Mouse (Mus musculus) layer of hippocampus, postnatal 14 days (tissue): ENCODE results near the gene Dph2. TPM values are rescaled to one million over a fixed set of nuclear protein-coding genes. Genes with fewer than 3 reads are reported as not detected.

Experiments
- DNase-seq, 2 experiments: peaks; one replicate each; pipeline ENCODE4 v3.0.0; 2021 to 2022; ENCODE audit warnings: low spot score in 2 of 2, mixed read lengths in 1 of 2
- total RNA-seq, 2 experiments: library from RNA; stranded (reverse); gene quantifications; 2 replicates each; pipeline ENCODE4 v1.2.3; 2021

The Dph2 gene
- total RNA-seq, 2 experiments from 2014 or later = 10.0 to 10.2 TPM

DNA sequence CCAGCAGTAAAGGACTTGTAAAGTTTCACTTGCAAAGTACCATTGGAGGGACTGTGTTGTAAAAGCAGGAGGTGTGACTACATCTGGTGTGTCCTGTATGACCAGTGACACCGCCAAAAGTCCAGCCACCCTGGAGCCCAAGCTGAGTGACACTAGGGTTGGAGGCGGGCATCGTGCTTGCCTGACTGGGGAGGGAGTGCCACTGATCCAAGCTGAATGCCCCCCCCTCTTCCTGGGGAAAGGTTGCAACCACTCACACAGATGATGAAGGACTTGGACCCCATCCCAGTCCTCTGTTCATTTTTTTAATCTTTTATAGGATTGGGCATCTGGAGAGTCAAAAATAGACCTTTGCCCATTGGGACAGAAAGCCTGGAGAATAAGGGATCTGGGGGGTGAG is 50.3 kb downstream of the Dph2 start:
- DNase-seq = no peak

GRCm38 (mm10) chr4:117840821-117841220 is 51.0 kb downstream of the Dph2 start:
- DNase-seq = no peak

GRCm38 (mm10) chr4:117839366-117839765 is 52.5 kb downstream of the Dph2 start:
- DNase-seq = no peak

Other genes starting within 250 kb of the Dph2 start
- 10 to 100 TPM; 31.8 TPM for gene Dmap1, start 209.8 kb downstream of the Dph2 start, total RNA-seq
- gene Gm12845, start 167.6 kb downstream of the Dph2 start, total RNA-seq = not detected
- gene Klf17, start 126.4 kb downstream of the Dph2 start, total RNA-seq = not detected
- gene Slc6a9, start 57.5 kb downstream of the Dph2 start, total RNA-seq = 10 to 100 TPM; 30.3 to 40.9 TPM
- gene Ccdc24, start 19.5 kb downstream of the Dph2 start, total RNA-seq = 1 to 10 TPM in 1 of 2 experiments, under 1 TPM in 1; 0.85 to 1.5 TPM
- gene B4galt2, start 8.5 kb downstream of the Dph2 start, total RNA-seq = 10 to 100 TPM; 94.4 to 99.7 TPM
- 100 to 1,000 TPM; 433 TPM for gene Atp6v0b, start 4.7 kb downstream of the Dph2 start, total RNA-seq
- 100 to 1,000 TPM; 124 to 131 TPM for gene Ipo13, start 23.0 kb upstream of the Dph2 start, total RNA-seq
- gene Artn, start 37.7 kb upstream of the Dph2 start, total RNA-seq = 1 to 10 TPM; 1.8 to 2.0 TPM
- gene St3gal3, start 242.9 kb upstream of the Dph2 start, total RNA-seq = 10 to 100 TPM; 40.7 to 43.0 TPM